Mouse (Mus musculus) left cerebral cortex, adult 11 months (tissue): ENCODE measurements at regions not wholly inside any gene's neighbourhood (a gene's known extent, or its start where the extent isn't known, plus 50 kb on each side); places are given as distances from the start of the nearest gene placed in this dataset.

ENCODE experiments used
- DNase-seq: peaks from one replicate; pipeline ENCODE4 v3.0.0; 2022; ENCODE audit warnings: low spot score

DNA sequence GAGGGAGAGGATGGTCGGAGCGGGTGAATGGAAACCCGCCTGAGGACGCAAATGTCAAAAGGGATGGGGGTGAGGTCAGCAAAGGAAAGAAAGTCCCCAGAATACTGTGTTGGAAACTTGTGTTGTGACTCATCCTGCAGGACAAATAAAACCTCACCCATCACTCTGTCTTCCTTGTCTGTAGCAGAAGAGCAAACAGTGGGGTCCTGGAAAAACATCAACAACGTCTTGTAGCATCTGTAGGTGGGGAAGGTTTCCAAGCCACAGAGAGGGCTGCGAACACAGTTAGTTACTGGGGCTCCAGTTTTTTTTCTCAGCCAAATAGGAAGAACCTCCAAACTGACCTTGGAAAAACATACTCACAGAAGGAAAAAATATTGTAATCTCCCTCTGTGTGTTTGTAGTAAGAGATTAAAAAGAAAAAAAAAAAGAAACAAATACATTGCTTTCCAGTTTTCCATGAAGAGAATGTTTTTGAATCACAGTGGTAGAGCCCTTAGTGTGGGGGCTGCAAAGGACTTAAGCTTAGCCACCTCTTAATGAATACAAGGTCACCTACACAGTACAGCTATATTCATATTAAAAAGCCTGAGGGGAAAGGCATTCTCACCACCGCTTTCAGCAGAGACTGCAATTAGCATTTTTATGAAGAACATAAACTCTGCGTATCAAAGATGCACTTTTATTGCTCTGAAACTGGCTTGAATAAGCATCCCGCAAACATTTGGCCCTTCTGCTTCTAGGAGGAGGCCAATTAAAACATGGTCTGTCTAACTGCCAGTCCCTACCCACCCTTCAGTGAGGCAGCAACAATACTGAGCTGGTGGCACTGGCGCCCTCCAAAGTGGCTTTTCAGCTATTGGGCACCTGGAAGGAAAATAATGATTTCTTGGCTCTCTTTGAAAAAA is 198.6 kb upstream of the Tprg start:
- DNase-seq: no peak

DNA sequence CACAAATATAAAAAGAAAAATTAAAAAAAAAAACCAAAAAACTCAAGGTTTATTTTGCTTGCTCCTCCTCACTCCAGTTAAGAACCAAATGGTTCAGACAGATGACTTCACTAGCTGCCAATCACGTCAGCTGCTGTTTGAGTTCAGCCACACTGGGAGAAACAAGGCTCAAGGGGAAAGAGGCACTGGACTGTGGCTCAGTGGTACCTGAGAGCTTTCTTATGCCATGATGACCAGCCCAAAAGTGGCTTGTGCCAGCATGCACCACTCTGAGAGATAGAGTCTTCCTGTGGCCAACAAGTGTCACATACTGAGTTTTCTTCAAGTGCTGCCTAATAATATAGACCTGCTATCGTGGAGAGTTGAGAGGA is 198.0 kb upstream of the Tprg start:
- no peak for DNase-seq

DNA sequence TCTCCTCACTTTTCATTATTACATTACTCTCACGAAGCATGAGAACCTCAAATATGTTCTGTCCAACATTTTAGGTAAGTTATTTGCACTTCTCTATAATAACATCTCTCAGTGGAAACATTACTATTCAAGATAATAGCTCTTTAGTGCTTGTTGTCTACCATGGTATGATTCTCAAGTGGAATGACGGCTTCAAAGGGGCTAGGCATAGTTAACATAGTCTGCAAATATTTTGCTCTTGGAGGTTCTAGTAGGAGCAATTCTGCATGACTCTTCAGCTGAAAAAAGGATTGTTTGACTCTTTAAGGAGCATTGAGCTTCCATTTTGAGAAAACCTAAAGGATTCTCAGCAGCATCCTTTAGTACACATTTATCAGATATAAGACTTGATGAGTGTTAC is 182.5 kb upstream of the Tprg start:
- DNase-seq: no peak

DNA sequence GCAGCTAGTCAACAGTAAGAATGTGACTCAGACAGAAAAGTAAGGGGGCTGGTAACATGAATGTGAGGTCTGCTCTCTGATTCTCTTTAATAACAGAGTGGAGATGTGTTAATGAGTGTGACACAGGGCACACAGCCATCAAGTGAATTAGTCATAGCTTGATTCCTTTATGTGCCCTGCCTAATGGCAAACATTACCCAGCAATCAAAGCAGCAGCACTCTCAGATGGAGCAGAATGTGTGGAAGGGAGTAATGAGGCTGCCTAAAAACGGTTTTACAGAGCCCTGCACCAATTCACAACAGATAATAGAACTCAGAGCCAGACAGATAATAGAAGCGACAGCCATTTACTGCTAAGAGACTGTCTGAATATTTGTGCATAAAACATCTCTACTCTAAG is 182.0 kb upstream of the Tprg start:
- DNase-seq: peak; percentile 19

DNA sequence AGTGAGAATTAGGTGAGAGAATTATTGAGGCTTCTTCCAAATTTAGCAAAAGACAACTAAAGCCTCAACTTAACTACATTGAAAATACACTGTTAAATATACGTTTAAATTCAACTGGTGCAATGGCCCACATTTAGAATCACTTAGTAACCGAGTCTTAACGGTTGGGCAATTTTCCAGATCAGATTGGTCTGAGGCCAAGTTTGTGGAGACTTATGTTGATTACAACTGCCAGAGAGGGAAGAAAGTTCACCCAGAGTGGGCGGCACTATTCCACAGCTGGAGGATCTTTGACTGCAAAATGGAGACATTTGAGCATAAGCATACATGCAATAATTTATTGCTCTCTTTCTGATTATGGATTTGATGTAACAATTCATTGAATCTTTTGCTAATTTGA is 146.5 kb upstream of the Tprg start:
- DNase-seq: no peak

DNA sequence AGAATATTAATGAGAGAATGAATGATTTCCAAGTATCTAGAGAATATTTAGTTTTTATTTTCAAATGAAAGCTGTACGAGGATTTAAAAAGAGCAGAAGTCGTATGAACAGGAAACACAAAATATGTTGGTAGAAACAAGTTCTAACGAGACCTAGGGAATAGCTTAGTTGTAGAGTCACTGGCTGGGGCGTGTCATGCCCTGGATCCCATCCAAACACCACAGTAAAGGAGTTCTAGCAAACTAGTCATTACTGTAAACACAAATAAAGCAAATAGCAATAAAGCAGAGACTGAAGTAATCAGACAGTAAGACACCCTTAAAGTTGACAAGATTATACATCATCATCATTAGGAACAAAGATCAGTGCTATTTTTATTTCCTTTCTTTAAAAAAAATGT is 139.1 kb upstream of the Tprg start:
- no peak for DNase-seq

DNA sequence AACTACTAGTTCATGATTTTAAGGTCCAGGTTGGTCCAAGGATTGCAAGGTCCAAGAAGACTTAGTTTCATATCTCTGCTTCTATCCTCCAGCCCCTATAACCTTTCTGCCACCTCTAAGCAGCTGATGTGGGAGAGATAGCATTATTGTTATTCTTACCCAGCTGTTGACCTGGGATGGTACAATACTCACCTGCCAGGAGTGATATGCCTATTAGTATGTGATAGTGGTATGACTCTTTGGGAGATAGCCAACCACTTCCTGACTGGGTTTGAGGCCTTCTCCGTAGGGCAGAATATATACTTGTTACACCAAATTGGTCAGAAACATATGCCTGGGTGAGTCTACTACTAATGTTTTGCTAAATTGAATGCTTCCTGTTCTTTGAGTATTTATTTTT is 137.4 kb upstream of the Tprg start:
- DNase-seq: no peak

DNA sequence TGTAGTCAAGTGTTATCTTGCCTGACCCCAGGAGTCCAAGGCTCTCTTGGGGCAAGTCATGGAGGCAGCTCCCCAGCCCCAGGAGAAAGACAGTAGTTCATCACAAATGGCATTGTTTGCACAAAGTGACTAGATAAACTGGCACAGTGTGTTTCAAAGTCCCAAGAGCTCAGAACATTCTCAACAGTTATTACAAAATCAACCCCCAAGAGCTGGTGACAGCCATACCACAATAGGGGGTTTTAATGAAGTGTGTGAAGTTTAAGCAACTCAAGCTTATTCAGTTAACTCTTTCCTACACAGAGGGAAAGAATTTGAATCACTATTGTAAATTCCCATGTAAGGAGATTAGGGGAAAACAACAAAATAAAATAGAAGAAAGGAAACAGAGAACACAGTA is 109.7 kb upstream of the Tprg start:
- DNase-seq: no peak

DNA sequence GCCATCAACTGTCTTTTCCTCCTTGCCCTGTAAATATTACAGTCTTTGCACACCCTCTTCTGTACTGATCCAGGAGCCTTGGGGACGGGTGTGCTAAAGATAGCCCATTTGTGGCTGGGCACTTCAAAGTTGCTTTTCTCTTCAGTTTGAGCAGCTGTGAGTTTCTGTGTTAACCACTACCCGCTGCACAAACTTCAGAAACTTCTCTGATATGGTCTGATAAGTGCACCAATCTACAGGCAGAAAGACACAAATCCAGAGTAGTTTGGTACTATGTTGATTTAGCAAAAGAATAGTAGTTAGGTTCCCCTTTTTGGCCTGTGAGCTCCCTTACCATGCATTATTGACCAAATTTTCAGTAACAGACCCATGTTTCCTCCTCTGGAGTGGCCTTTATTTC is 108.6 kb upstream of the Tprg start:
- DNase-seq: no peak

DNA sequence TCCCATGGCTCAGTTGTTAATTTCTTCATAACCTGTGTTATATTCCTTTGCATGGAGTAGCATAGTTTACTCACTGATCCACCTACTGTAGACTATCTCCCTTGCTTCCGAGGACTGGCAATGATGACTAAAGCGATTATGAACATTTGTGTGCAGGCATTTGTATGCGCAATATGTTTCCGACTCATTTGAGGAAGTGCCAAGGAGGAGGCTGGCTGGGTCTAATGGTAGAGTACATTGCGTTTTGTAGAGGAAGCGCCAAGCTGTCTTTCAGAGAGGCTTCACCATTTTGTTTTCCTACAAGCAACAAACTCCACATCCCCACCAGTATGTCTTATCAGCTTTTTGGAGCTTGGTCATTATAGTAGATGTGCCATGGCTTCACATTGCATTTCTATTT is 104.7 kb upstream of the Tprg start:
- no peak for DNase-seq

DNA sequence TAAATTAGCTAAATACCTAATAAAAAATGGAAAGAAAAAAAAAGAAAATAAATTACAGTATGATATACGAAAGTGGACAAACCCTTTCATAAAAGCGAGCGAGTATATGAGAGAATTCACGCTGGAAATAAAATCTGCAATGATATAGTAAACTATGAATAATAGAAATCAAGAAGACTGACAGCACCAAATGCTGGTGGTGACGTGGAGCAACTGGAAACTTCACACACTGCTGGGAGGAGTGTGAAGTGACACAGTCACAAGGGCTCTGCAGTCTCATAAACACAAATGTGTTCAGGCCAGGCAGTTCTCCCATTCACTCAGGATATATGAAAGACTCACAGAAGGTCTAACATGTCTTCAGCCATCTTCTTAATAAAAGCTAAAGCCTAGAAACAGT is 89.5 kb upstream of the Tprg start:
- DNase-seq: no peak

DNA sequence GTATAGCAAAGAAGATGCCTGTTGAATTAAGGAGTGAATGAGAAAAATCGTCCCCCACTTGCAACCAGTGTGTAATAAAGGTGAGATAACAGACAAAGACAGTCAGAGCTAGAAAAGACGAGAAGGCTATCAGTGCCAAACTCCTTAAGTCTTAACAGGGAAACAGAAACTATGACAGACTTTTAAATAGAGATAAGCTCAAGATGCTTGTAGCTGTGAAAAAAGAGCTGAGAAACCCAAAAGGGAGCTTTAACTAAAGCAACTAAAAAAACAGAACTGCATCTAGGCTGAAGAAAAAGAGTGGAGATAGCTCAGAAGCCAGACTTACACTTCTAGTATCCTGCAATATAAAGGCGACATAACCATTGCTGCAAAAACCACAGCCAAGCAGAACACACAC is 87.8 kb upstream of the Tprg start:
- no peak for DNase-seq

DNA sequence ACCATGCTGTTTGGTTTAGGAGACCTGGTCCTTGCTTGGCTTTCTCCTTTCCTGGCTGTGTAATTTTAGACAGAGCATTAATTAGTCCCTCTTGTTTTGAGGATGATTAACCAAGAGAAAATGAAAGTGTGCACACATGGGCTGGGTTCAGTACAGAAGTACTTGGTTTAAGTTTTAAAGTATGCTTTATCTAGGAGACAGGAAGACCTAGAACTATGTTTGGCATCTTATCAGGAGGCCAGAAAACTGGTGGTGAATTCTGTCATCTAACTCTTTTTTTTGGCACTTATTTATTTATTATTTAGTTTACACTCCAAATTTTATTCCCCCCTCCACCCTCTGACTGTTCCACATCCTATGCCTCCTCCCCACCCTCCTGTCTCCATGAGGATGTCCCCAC is 86.6 kb upstream of the Tprg start:
- no peak for DNase-seq

DNA sequence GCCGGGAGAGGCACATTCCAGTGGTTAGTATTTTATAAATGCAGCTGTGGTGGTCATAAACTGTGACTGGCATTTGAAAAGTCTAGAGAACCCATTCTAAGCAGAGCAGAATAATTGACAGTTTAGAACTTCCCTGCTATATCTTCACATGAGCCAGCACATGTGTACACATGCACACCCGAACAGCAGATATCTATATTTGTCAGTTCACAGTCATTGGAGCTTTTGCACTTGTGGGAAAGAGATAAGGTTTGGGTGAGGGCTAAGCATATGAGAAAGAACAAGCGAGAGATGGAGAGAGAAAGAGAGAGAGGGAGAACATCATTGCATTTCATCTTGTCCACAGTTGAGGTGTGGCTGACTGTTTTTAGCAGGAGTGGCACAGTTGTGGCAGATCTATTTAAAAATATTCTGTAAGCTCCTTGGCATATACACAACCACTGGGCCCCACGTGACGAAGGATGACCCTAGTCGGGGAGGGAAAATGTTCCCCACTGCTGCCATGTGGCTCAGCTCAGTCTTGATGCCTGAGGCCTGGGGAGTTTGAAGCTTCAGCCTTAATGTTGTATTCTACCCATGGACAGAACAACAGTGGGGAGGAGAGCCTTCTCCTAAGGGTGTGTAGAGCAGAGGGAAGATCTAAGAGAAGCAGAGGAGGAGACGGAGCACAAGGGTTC is 85.4 kb upstream of the Tprg start:
- no peak for DNase-seq

DNA sequence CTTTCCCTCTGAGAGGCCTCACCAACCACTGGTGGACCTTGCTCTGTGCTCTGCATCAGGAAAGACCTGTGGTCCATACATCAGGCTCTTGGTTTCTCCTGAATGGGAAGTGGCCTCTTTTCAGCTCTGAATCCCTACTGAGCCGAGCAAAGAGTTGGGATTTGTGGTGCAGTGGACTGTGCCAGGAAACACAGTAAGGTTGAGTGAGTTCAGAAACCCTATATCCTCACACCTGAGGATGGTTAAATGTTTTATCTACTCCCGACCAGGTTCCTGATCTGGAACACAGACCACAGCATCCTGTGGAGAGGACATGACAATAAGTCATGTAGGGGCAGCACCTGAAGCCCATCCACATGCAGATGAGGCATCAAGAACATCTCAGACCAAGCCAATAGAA is 73.4 kb upstream of the Tprg start:
- no peak for DNase-seq

DNA sequence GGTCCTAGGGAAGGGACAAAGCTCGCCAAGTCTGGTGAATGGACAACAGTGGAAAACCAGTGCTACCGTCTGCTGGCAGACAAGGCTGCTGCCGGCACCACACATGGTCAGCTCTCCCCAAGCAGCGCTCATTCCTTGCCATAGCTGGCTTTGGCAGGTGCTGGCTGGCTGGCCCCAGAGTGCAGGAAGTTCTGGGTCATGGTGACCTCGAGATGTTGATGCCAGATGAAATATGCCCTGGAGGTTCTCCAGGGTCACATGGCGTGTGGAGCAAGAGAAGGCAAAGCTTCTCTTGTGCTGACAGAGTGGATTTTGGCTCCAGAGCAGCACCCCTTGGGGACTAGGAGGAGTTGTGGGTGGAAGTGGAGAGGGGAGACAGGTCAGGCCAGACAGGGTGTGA is 66.1 kb upstream of the Tprg start:
- no peak for DNase-seq

DNA sequence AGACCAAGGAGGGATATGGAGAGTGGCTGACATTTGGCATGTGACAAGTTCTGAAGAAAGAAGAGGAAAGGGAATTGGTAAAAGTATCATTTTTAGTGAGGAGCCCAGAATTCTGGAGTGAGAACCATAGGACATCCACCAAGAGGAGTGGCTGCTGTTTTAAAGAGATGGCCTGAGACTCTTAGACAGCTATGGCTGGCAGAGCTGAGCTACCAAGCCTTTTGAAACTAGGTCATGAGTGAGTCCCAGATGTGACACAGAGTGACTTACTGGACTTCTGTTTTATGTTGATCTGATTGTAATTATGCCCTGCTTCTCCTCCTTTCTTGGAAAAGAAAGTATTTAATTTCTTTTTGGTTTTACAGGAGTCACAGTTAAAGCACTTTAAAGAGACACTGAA is 61.8 kb upstream of the Tprg start:
- no peak for DNase-seq
